ENCODE assay signal across 13 mouse cellular contexts in genomic region chr4:151538446-151539166, GRCm38 (mm10).
A peak's percentile ranks its signal among the peaks of the same experiment; 100 is the strongest.
DNase-seq lines count a peak whose midpoint lies in the region; ATAC-seq lines count a peak whose summit lies in the region.
"Had no signal": no experiment of that assay in that cellular context is flagged by ENCODE, and none has a peak within 500 bp of the region (broad histone marks: within the 10 kb centered on the region; RNA-seq: fewer than 3 reads in every experiment).

No protein-coding gene starts in this region.

- no peak overlapping the region for H3K27ac ChIP-seq in embryonic facial prominence, embryonic 14.5 days (replicated peaks; ENCODE audit: low read depth, low read length)
- H3K27ac ChIP-seq in embryonic facial prominence, embryonic 10.5 days (replicated peaks) = no peak overlapping the region
- H3K27ac ChIP-seq in midbrain, embryonic 10.5 days (replicated peaks) = peak overlapping the region; percentile 69

- H3K9me3 ChIP-seq in embryonic facial prominence, embryonic 14.5 days (ENCODE audit: control insufficient read depth, low read length) = no peaks in the 10 kb centered on the region
- no peaks in the 10 kb centered on the region for H3K9me3 ChIP-seq in embryonic facial prominence, embryonic 10.5 days
- no peaks in the 10 kb centered on the region for H3K9me3 ChIP-seq in midbrain, embryonic 10.5 days (replicated peaks)

- H3K4me3 ChIP-seq in embryonic facial prominence, embryonic 14.5 days (ENCODE audit: low read depth, low read length) = no peak overlapping the region
- H3K4me3 ChIP-seq in embryonic facial prominence, embryonic 10.5 days = no peak overlapping the region
- no peak overlapping the region for H3K4me3 ChIP-seq in midbrain, embryonic 10.5 days
- H3K4me3 ChIP-seq: megakaryocyte, embryonic 14.5 days had no signal

- no peaks in the 10 kb centered on the region for H3K27me3 ChIP-seq in embryonic facial prominence, embryonic 14.5 days (replicated peaks; ENCODE audit: control insufficient read depth, insufficient read depth, low read length)
- no peaks in the 10 kb centered on the region for H3K27me3 ChIP-seq in embryonic facial prominence, embryonic 10.5 days (replicated peaks; ENCODE audit: low read depth, poor library complexity, severe bottlenecking)
- 0 out of 2 replicates have a peak, but pooled peaks cover 20% of the 10 kb centered on the region for H3K27me3 ChIP-seq in midbrain, embryonic 10.5 days (ENCODE audit: low read depth, poor library complexity, severe bottlenecking)

- no peaks in the 10 kb centered on the region for H3K36me3 ChIP-seq in embryonic facial prominence, embryonic 14.5 days (ENCODE audit: control insufficient read depth, insufficient read depth, low read length)
- H3K36me3 ChIP-seq in embryonic facial prominence, embryonic 10.5 days (replicated peaks) = no peaks in the 10 kb centered on the region
- no peaks in the 10 kb centered on the region for H3K36me3 ChIP-seq in midbrain, embryonic 10.5 days
- H3K36me3 ChIP-seq: G1E had no signal

- peaks cover 7% of the 10 kb centered on the region for H3K4me1 ChIP-seq in embryonic facial prominence, embryonic 14.5 days (ENCODE audit: control insufficient read depth, insufficient read depth, low read length)
- peaks cover 40% of the 10 kb centered on the region for H3K4me1 ChIP-seq in embryonic facial prominence, embryonic 10.5 days
- peaks cover 58% of the 10 kb centered on the region for H3K4me1 ChIP-seq in midbrain, embryonic 10.5 days
- H3K4me1 ChIP-seq: megakaryocyte, embryonic 14.5 days had no signal

- H3K4me2 ChIP-seq in embryonic facial prominence, embryonic 14.5 days (ENCODE audit: low read depth, low read length) = no peak overlapping the region

- no peak overlapping the region for H3K9ac ChIP-seq in embryonic facial prominence, embryonic 14.5 days (ENCODE audit: low read depth, low read length)

- ATAC-seq in embryonic facial prominence, embryonic 14.5 days (ENCODE audit: low read depth) = no peak
- ATAC-seq: inflammation-experienced regulatory T-cells, adult 6 months had no signal

- DNase-seq in embryonic facial prominence, embryonic 14.5 days (ENCODE audit: low spot score) = peak; percentile 11
- DNase-seq in embryonic facial prominence, embryonic 10.5 days (ENCODE audit: low spot score) = no peak
- peak; percentile 11 for DNase-seq in right cerebral cortex, adult 18-20 months
- no peak for DNase-seq in right cerebral cortex, postnatal 4 days
- DNase-seq in midbrain, embryonic 10.5 days (ENCODE audit: low spot score) = peak; percentile 30
- DNase-seq in gastrocnemius, postnatal 10 days = no peak
- no peak for DNase-seq in cerebellum, adult 9-10 months
- no peak for DNase-seq in retina, postnatal 1 day
- DNase-seq: cerebellum, postnatal 25 days; lung, adult 2 months had no signal

- WGBS in embryonic facial prominence, embryonic 14.5 days = 61% methylated on average over 18 of the region's 18 CpGs
- WGBS in embryonic facial prominence, embryonic 10.5 days = 75% methylated on average over 18 of the region's 18 CpGs
- WGBS in midbrain, embryonic 10.5 days = 59% methylated on average over 18 of the region's 18 CpGs

Comparison
In these comparisons a context has a peak if more than half of its experiments do, and no peak if none do; other contexts are left out.
1. DNase-seq: peak in embryonic facial prominence, embryonic 14.5 days (single experiment), right cerebral cortex, adult 18-20 months (single experiment) and midbrain, embryonic 10.5 days (single experiment); none in embryonic facial prominence, embryonic 10.5 days (single experiment), right cerebral cortex, postnatal 4 days (single experiment), gastrocnemius, postnatal 10 days (single experiment), cerebellum, adult 9-10 months (single experiment) and retina, postnatal 1 day (single experiment).